Mouse (Mus musculus) limb, embryonic 13.5 days (tissue): ENCODE measurements around the gene Rbfox3. TPM values are rescaled to one million over a fixed set of nuclear protein-coding genes. Genes with fewer than 3 reads are reported as not detected.

Experiments used
- microRNA-seq: library from miRNA; unstranded; fragments of <30 nt; microRNA quantifications from one replicate; pipeline ENCODE4, GENCODE M21; 2016
- polyA plus RNA-seq: library from polyadenylated mRNA; unstranded; fragments of >200 nt; fragmentation: Nextera tagmentation; extraction: Ambion mirVana; gene quantifications from 2 replicates; pipeline ENCODE4 v1.2.1, GENCODE M21; 2015

The Rbfox3 gene
- polyA plus RNA-seq, 1 experiment from 2014 or later: 0.93 TPM

Small RNA genes within 50 kb of the gene (microRNA-seq; reads per million reads assigned to microRNA genes)
- not detected for gene Gm25040

Other genes with a start within 250 kb of the Rbfox3 start
- gene Enpp7, start 76.6 kb upstream of the Rbfox3 start, polyA plus RNA-seq: not detected in 2 replicates
- gene Cbx2, start 111.4 kb upstream of the Rbfox3 start, polyA plus RNA-seq: 62.8 and 66.7 TPM in 2 replicates
- gene Cbx8, start 129.4 kb upstream of the Rbfox3 start, polyA plus RNA-seq: 9.4 and 10.6 TPM in 2 replicates
- 10.7 and 11.3 TPM in 2 replicates for gene Cbx4, start 174.6 kb upstream of the Rbfox3 start, polyA plus RNA-seq